Mouse (Mus musculus) MEL (cell line): ENCODE data around the gene Ccdc152.
"Not testable (repeated sequence)": the region's sequence is repeated elsewhere in the genome, so short reads cannot be mapped to it uniquely, and the experiment has no call there.

ENCODE experiments used
- CTCF ChIP-seq, 3 experiments: IDR thresholded peaks in 2 of 3; conservative IDR thresholded peaks in 1 of 3; 2 replicates each; pipeline ENCODE4 v1.5.1; 2011 to 2012; ENCODE audit warnings: low read length in 3 of 3, low read depth in 2 of 3, mild to moderate bottlenecking in 2 of 3, improper control_type of control experiment in 1 of 3, inconsistent platforms in 1 of 3, mixed read lengths in 1 of 3, moderate library complexity in 1 of 3; ENCODE audit not compliant: control insufficient read depth in 1 of 3, insufficient read depth in 1 of 3, poor library complexity in 1 of 3, severe bottlenecking in 1 of 3
- KAT2A ChIP-seq: conservative IDR thresholded peaks from 2 replicates; pipeline ENCODE4 v1.6.1; 2012; ENCODE audit warnings: low read depth, low read length, improper control_type of control experiment, inconsistent platforms
- MAFK ChIP-seq: IDR thresholded peaks from 2 replicates; pipeline ENCODE4 v1.6.1; 2011; ENCODE audit warnings: low read depth, mild to moderate bottlenecking, low read length, improper control_type of control experiment, borderline replicate concordance
- MYB ChIP-seq: IDR thresholded peaks from 2 replicates; pipeline ENCODE4 v1.6.1; 2011; ENCODE audit warnings: mild to moderate bottlenecking, low read depth, low read length, improper control_type of control experiment
- NRF1 ChIP-seq: IDR thresholded peaks from 2 replicates; pipeline ENCODE4 v1.6.1; 2014; ENCODE audit warnings: low read depth, mild to moderate bottlenecking, inconsistent platforms, low read length, improper control_type of control experiment, moderate library complexity; ENCODE audit not compliant: poor library complexity, insufficient read depth, severe bottlenecking
- RAD21 ChIP-seq: IDR thresholded peaks from 2 replicates; pipeline ENCODE4 v1.6.1; 2011; ENCODE audit warnings: mild to moderate bottlenecking, low read depth, low read length, improper control_type of control experiment

- not testable (repeated sequence) for TF ChIP-seq CTCF (IDR thresholded peaks at IDR 0.05 in 2 of 3, conservative IDR thresholded peaks at IDR 0.05 in 1 of 3; ENCODE audit: control insufficient read depth in 1 of 3, insufficient read depth in 1 of 3, low read depth in 2 of 3, low read length in 3 of 3, poor library complexity in 1 of 3, severe bottlenecking in 1 of 3); RAD21; MAFK; MYB; NRF1; KAT2A
Measured at GRCm38 (mm10) chr15:3245036-3245435, 58.3 kb downstream of the Ccdc152 start.
